29 mouse cellular contexts compared by ENCODE assay signal in the genomic region with DNA sequence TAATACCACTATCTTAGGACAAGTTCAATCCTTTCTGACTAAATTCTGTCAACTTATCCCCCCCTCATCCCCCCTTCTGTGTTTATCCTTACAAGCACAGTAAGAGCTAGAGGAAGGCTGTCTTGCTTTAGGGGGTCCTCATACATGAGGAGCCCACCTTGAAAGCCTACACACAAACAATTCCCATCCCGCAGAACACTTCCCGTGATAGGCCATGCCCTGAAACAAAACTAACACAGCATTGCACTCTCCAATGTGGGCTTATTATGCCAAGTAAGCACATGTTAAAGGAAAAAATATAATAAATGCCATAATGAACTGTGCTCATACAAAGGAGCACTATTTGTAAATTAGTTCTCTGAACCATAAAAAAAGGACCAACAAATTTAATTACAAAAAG.
"Had no signal": no experiment of that assay in that cellular context is flagged by ENCODE, and none has a peak within 500 bp of the region (broad histone marks: within the 10 kb centered on the region; RNA-seq: fewer than 3 reads in every experiment).

No protein-coding gene starts in this region.

- H3K27ac ChIP-seq: gastrocnemius, adult 2 months; heart, embryonic 10.5 days; hindbrain, embryonic 10.5 days; hindbrain, embryonic 12.5 days; hindbrain, embryonic 14.5 days; intestine, embryonic 15.5 days; kidney, embryonic 15.5 days; kidney, postnatal 0 days; limb, embryonic 10.5 days; limb, embryonic 12.5 days; liver, embryonic 13.5 days; liver, embryonic 15.5 days had no signal

- ATAC-seq: hindbrain, embryonic 16.5 days; inflammation-experienced regulatory T-cells, adult 6 months; intestine, embryonic 15.5 days; intestine, postnatal 0 days had no signal

- H3K4me3 ChIP-seq: gastrocnemius, adult 2 months; heart, embryonic 10.5 days; heart, embryonic 12.5 days; hindbrain, embryonic 10.5 days; hindbrain, embryonic 12.5 days; intestine, embryonic 15.5 days; kidney, embryonic 15.5 days; limb, embryonic 10.5 days; limb, embryonic 12.5 days; liver, embryonic 13.5 days; liver, embryonic 15.5 days had no signal

- H3K9ac ChIP-seq: heart, embryonic 12.5 days; hindbrain, embryonic 12.5 days; hindbrain, embryonic 14.5 days; intestine, embryonic 15.5 days; kidney, embryonic 15.5 days; limb, embryonic 12.5 days; liver, embryonic 13.5 days; liver, embryonic 15.5 days had no signal

- H3K9me3 ChIP-seq: heart, embryonic 10.5 days; heart, embryonic 12.5 days; hindbrain, embryonic 10.5 days; hindbrain, embryonic 12.5 days; intestine, embryonic 15.5 days; kidney, embryonic 15.5 days; limb, embryonic 10.5 days; limb, embryonic 12.5 days; liver, embryonic 13.5 days; liver, embryonic 15.5 days had no signal

- H3K4me2 ChIP-seq: heart, embryonic 12.5 days; hindbrain, embryonic 12.5 days; hindbrain, embryonic 14.5 days; intestine, embryonic 15.5 days; kidney, embryonic 15.5 days; limb, embryonic 12.5 days; liver, embryonic 11.5 days; liver, embryonic 13.5 days; liver, embryonic 15.5 days had no signal

- H3K27me3 ChIP-seq: heart, embryonic 12.5 days; hindbrain, embryonic 12.5 days; intestine, embryonic 15.5 days; kidney, embryonic 15.5 days; limb, embryonic 12.5 days; liver, embryonic 13.5 days; liver, embryonic 15.5 days had no signal

- DNase-seq: gastrocnemius, adult 2 months; gastrocnemius, postnatal 10 days; gastrocnemius, postnatal 25 days; heart, adult 18-20 months; heart, postnatal 10 days; heart, postnatal 4 days; kidney, adult 2 months; kidney, adult 9 months; kidney, postnatal 14 days; kidney, postnatal 36 days; layer of hippocampus, adult 9-11 months; layer of hippocampus, postnatal 36 days; liver; liver, embryonic 13.5 days had no signal

- H3K4me1 ChIP-seq: heart, embryonic 10.5 days; heart, embryonic 12.5 days; hindbrain, embryonic 10.5 days; hindbrain, embryonic 12.5 days; intestine, embryonic 15.5 days; kidney, embryonic 15.5 days; limb, embryonic 10.5 days; limb, embryonic 12.5 days; liver, embryonic 13.5 days; liver, embryonic 15.5 days had no signal
